Mouse (Mus musculus) neural tube, embryonic 15.5 days (tissue): Measurements from ENCODE around the gene Pon1. TPM values are rescaled to one million over a fixed set of nuclear protein-coding genes. Genes with fewer than 3 reads are reported as not detected.

Source experiments
- ATAC-seq: fragments of 200-750 bp; cut with Nextera tagmentation; 2 replicates; pipeline ENCODE4 v1.8.0; 2017; ENCODE audit warnings: mild to moderate bottlenecking, moderate TSS enrichment, moderate library complexity; ENCODE audit not compliant: low FRiP score
- H3K27ac ChIP-seq: fragments of 300-500 bp; sonication (generic); replicated peaks from 2 replicates; pipeline ENCODE4 v1.5.1; 2015; ENCODE audit warnings: mild to moderate bottlenecking, inconsistent platforms
- H3K27me3 ChIP-seq: fragments of 300-500 bp; sonication (generic); replicated peaks from 2 replicates; pipeline ENCODE4 v1.6.1; 2015; ENCODE audit warnings: inconsistent platforms
- H3K36me3 ChIP-seq: fragments of 300-500 bp; sonication (generic); 2 replicates; pipeline ENCODE4 v1.6.1; 2015; ENCODE audit warnings: inconsistent platforms
- H3K4me1 ChIP-seq: fragments of 300-500 bp; sonication (generic); 2 replicates; pipeline ENCODE4 v1.6.1; 2015; ENCODE audit warnings: inconsistent platforms
- H3K4me2 ChIP-seq: fragments of 300-500 bp; sonication (generic); 2 replicates; pipeline ENCODE4 v1.6.1; 2015; ENCODE audit warnings: inconsistent platforms, mild to moderate bottlenecking, moderate library complexity
- H3K4me3 ChIP-seq: fragments of 300-500 bp; sonication (generic); replicated peaks from 2 replicates; pipeline ENCODE4 v1.5.1; 2015; ENCODE audit warnings: mild to moderate bottlenecking, inconsistent platforms
- H3K9ac ChIP-seq: fragments of 300-500 bp; sonication (generic); replicated peaks from 2 replicates; pipeline ENCODE4 v1.6.1; 2015; ENCODE audit warnings: mild to moderate bottlenecking, inconsistent platforms
- H3K9me3 ChIP-seq: fragments of 300-500 bp; sonication (generic); replicated peaks from 2 replicates; pipeline ENCODE4 v1.6.1; 2016; ENCODE audit warnings: inconsistent platforms
- WGBS: fragments of 180-500 bp; shearing (Covaris S2); methylation state at CpG from one replicate; pipeline ENCODE4 v1.1.7; 2015; ENCODE audit warnings: mixed read lengths; 5-methylcytosine and 5-hydroxymethylcytosine counted together
- polyA plus RNA-seq: library from polyadenylated mRNA; unstranded; fragments of >200 nt; fragmentation: Nextera tagmentation; extraction: Ambion mirVana; gene quantifications from 2 replicates; pipeline ENCODE4 v1.2.1, GENCODE M21; 2015

Gene Pon1
- polyA plus RNA-seq, 1 experiment from 2014 or later = not detected

DNA sequence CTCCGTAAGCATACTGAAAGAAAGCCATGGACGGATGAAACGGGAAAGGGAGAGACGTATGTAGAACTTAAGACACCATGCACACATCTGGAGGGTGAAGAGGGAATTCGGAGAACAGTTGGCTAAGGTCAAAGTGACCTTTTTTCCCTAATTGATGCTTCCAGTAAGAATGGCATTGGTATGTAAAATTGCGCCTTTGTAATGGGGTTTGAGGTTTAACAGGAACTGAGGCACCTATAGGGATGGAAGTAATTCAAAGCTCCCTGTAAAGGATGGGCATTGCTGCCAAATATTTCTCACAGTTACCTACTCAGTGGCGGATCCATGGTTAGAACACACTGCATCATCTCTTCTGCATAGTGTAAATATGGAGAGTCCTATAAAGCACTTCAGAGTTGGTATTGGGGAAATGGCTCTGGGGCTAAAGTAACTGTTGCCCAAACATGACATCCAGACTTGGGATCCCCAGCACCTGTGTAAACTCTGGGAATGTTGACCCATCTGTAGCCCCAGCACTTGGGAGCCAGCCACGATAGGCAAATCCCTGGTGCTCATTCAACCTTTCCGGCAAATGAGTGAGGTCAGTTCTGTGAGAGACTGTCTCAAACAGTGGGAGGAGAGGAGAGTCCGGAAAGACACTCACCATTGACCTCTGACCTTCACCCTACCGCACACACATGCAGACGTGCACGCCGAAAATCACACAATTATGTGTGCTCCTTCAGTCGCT, 74.4 kb downstream of the Pon1 start:
- no peak for ATAC-seq
- Histone ChIP-seq H3K36me3 (peaks cover 25% of the 10 kb centered on the region), H3K4me1 (no peaks in the 10 kb centered on the region), H3K4me3 (no peak overlapping the region), H3K27me3 (no peaks in the 10 kb centered on the region), H3K9me3 (no peaks in the 10 kb centered on the region), H3K9ac (no peak overlapping the region), H3K27ac (no peak overlapping the region), H3K4me2 (no peak overlapping the region)
- 85% methylated on average over 15 of the region's 15 CpGs for WGBS

Other genes with a start within 250 kb of the Pon1 start
- 3.4 and 5.7 TPM in 2 replicates for gene Pon3, start 62.3 kb upstream of the Pon1 start, polyA plus RNA-seq
- gene Pon2, start 104.5 kb upstream of the Pon1 start, polyA plus RNA-seq = 32.3 and 39.8 TPM in 2 replicates
- 11.4 and 11.5 TPM in 2 replicates for gene Asb4, start 189.4 kb upstream of the Pon1 start, polyA plus RNA-seq